Mouse (Mus musculus) neural tube, embryonic 10.5 days (tissue): Measurements from ENCODE around the gene Eefsec.

ENCODE experiments used
- DNase-seq: peaks from one replicate; pipeline ENCODE4 v3.0.0-alpha.2; 2017; ENCODE audit warnings: low spot score; ENCODE audit errors: extremely low spot score

Eefsec gene

DNA sequence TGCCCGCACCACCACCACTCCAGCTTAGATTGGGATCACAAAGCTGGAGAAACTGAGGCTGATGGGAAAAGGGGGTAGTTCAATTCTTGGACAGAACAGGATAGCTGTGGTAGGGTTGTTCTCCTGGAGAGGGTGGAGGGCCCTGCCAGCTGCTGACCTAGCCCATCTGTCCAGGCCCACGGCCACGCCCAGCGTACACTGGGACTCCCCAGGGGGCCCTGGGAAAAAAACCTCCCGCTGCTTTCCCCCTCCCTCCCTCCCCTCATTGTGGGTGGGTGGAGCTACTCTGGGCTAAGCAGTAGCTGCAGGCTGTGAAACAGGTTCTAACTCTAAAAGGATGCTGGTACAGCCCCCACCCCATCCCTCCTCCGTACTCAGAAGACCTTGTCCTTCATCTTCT, 230.5 kb downstream of the Eefsec start:
- DNase-seq: no peak

DNA sequence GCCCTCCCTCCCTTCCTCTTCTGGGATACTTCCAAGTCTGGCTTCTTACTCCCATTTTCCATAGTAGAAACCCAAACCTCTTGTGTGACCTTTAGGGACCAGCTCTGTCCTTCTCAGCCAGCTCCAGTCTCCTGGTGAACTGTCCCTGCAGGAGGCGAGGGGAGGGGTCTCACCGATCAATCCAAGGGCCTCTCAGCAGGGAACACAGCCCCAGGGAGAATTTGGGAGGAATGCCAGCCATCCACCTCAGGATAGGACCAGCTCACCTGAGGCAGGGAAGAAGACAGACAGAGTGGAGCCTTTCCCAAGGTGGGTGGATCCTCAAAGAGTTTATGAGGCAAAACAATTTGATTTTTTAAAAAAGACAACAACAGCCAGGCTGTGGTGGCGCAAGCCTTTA, 236.2 kb downstream of the Eefsec start:
- DNase-seq: no peak

DNA sequence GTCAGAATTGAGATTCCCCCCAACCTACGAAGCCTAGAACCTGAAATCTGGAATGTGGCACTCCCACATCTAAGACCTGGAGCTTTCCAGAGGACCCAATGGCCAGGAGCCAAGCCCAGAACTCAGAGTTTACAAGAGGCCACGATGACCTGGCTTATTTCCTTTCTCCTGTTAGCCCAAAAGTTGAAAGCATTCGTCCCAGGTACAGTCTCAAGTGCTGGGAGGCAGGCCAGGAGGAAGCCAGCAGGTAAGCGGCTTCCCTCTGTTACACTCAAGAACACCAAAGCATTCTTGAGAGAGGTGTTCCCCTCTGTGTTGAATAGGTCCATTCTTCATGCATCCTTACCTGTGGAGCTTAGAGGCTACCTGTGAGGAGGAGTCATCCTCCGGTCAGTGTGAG, 236.9 kb downstream of the Eefsec start:
- DNase-seq: no peak

- DNase-seq: no peak
Measured at GRCm38 (mm10) chr6:88208321-88208720, 238.0 kb downstream of the Eefsec start.

DNA sequence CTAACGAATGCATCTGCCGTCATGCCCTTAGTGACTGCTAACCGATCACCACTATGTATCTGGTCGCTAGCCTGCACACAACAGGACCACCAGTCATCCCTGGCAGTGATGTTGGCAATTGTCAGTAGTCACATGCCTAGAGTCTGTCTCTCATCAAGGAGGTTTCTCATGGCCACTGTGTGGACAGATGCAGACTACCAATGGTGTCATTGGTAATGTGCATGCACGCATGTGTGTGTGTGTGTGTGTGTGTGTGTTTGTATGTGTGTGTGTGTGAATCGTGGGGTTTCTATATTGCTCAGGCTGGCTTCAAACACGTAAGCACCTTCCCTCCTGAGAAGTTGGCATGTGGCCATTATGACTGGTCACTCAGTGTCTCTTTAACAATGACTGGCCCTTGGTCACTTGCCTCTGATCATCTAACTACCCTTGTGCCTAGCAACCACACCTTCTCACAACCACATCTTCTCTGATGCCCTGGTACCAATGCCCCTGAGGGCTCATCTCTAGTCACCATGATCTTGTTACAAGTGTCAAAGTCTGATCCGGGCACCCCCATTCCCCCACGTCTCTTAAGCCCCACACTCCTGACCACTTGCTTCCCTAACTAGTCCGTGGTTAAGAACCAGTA, 238.8 kb downstream of the Eefsec start:
- no peak for DNase-seq
